Mouse (Mus musculus) heart, postnatal 0 days (tissue): ENCODE measurements around the gene Dnajc7. TPM values are rescaled to one million over a fixed set of nuclear protein-coding genes. Genes with fewer than 3 reads are reported as not detected.

Source experiments
- ATAC-seq: fragments of 200-750 bp; cut with Nextera tagmentation; 2 replicates; pipeline ENCODE4 v1.8.0; 2017; ENCODE audit warnings: low read depth, moderate number of reproducible peaks, moderate library complexity; ENCODE audit not compliant: insufficient read depth
- DNase-seq: peaks from one replicate; pipeline ENCODE4 v3.0.0-alpha.2; 2016; ENCODE audit warnings: low spot score
- H3K27ac ChIP-seq: fragments of 300-500 bp; sonication (generic); 2 replicates; pipeline ENCODE4 v1.5.1; 2014; ENCODE audit warnings: low read depth, mild to moderate bottlenecking
- H3K27me3 ChIP-seq: fragments of 300-500 bp; sonication (generic); 2 replicates; pipeline ENCODE4 v1.6.1; 2014; ENCODE audit warnings: low read length, mixed read lengths; ENCODE audit not compliant: control insufficient read depth, insufficient read depth
- H3K36me3 ChIP-seq: fragments of 300-500 bp; sonication (generic); replicated peaks from 2 replicates; pipeline ENCODE4 v1.6.1; 2014; ENCODE audit warnings: low read length, mixed read lengths; ENCODE audit not compliant: control insufficient read depth, insufficient read depth
- H3K4me1 ChIP-seq: fragments of 300-500 bp; sonication (generic); 2 replicates; pipeline ENCODE4 v1.6.1; 2014; ENCODE audit warnings: antibody characterized with exemption; ENCODE audit not compliant: control insufficient read depth, insufficient read depth
- H3K4me2 ChIP-seq: fragments of 300-500 bp; sonication (generic); 2 replicates; pipeline ENCODE4 v1.6.1; 2014; ENCODE audit warnings: low read depth, mild to moderate bottlenecking, low read length, moderate library complexity
- H3K4me3 ChIP-seq: fragments of 300-500 bp; sonication (generic); 2 replicates; pipeline ENCODE4 v1.5.1; 2014; ENCODE audit warnings: low read depth, low read length
- H3K9ac ChIP-seq: fragments of 300-500 bp; sonication (generic); replicated peaks from 2 replicates; pipeline ENCODE4 v1.6.1; 2014; ENCODE audit warnings: low read depth, low read length, mixed read lengths
- H3K9me3 ChIP-seq: fragments of 300-500 bp; sonication (generic); replicated peaks from 2 replicates; pipeline ENCODE4 v1.6.1; 2016; ENCODE audit warnings: low read length; ENCODE audit not compliant: control insufficient read depth
- CTCF ChIP-seq: IDR thresholded peaks from 2 replicates; pipeline ENCODE4 v1.5.1; 2016; ENCODE audit warnings: antibody characterized with exemption, control low read depth, low read depth
- EP300 ChIP-seq: IDR thresholded peaks from 2 replicates; pipeline ENCODE4 v1.6.1; 2016; ENCODE audit warnings: antibody characterized with exemption, low read depth
- WGBS: fragments of 180-500 bp; shearing (Covaris S2); extraction: QIAGEN DNeasy Blood & Tissue Kit; methylation state at CpG from one replicate; pipeline ENCODE4 v1.1.7; 2014; 5-methylcytosine and 5-hydroxymethylcytosine counted together
- polyA plus RNA-seq: library from polyadenylated mRNA; unstranded; fragments of >200 nt; fragmentation: Nextera tagmentation; extraction: Ambion mirVana; gene quantifications from 2 replicates; pipeline ENCODE4 v1.2.1, GENCODE M21; 2015
- total RNA-seq: library from RNA; depleted of rRNA; stranded (reverse); fragments of >200 nt; gene quantifications from 2 replicates; pipeline ENCODE4 v1.2.3, GENCODE M21; 2014; ENCODE audit warnings: low replicate concordance

Dnajc7 gene
- total and polyA plus RNA-seq, 2 experiments from 2014 or later = 98.5 to 173 TPM

- H3K27me3 ChIP-seq = no peaks in the 10 kb centered on the region
- H3K27ac ChIP-seq = no peak overlapping the region
- H3K4me3 ChIP-seq = no peak overlapping the region
- DNase-seq (no peak), ATAC-seq (no peak)
- TF ChIP-seq EP300 (no peak), CTCF (no peak)
- H3K36me3 ChIP-seq = peaks cover 20% of the 10 kb centered on the region
- no peak overlapping the region for H3K4me2 ChIP-seq
- H3K4me1 ChIP-seq = peaks cover 4% of the 10 kb centered on the region
- no peak overlapping the region for H3K9ac ChIP-seq
- no peaks in the 10 kb centered on the region for H3K9me3 ChIP-seq
- WGBS = 56% methylated on average over 13 of the region's 13 CpGs
Measured at GRCm38 (mm10) chr11:100628862-100629352, 8.9 kb upstream of the Dnajc7 start.

- H3K9me3 ChIP-seq = no peaks in the 10 kb centered on the region
- ATAC-seq = no peak
- 71% methylated on average over 5 of the region's 5 CpGs for WGBS
- TF ChIP-seq EP300 (no peak), CTCF (no peak)
- H3K4me1 ChIP-seq = peaks cover 8% of the 10 kb centered on the region
- H3K4me3 ChIP-seq = no peak overlapping the region
- peaks cover 20% of the 10 kb centered on the region for H3K36me3 ChIP-seq
- no peak overlapping the region for H3K4me2 ChIP-seq
- no peak overlapping the region for H3K27ac ChIP-seq
- no peak overlapping the region for H3K9ac ChIP-seq
- H3K27me3 ChIP-seq = no peaks in the 10 kb centered on the region
- DNase-seq = no peak
Measured at GRCm38 (mm10) chr11:100628056-100628455, 8.1 kb upstream of the Dnajc7 start.

DNA sequence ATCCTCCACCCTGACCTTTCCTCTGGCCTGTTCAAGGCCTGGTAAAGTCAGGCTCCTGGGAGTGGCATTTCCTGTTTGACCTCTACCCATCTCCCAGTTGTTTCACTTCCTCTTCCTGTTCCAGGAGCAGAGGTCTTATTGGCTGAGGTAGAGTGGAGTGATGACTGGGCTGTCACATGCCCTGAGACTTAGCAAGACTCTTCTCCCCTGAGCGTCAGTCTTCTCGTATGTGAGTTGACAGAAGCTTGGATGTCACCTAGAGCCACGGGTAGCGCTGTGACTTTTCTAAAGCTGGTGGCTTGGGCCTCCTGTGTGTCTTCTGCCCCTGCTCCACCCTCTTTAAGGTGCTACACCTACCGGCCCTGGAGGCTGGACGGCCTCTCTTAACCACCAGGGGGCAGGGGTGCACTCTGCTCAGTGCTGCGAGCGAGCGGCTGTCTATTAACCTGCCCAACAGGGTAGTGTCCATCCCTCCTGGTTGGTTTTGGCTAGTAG, 6.8 kb upstream of the Dnajc7 start:
- no peaks in the 10 kb centered on the region for H3K9me3 ChIP-seq
- H3K4me1 ChIP-seq = peaks cover 8% of the 10 kb centered on the region
- no peaks in the 10 kb centered on the region for H3K27me3 ChIP-seq
- H3K27ac ChIP-seq = no peak overlapping the region
- no peak overlapping the region for H3K9ac ChIP-seq
- peak; percentile 57 for DNase-seq
- H3K4me3 ChIP-seq = no peak overlapping the region
- no peak overlapping the region for H3K4me2 ChIP-seq
- TF ChIP-seq EP300 (no peak), CTCF (peak; percentile 87)
- 22% methylated on average over 9 of the region's 9 CpGs for WGBS
- peak; percentile 62 for ATAC-seq
- H3K36me3 ChIP-seq = peaks cover 20% of the 10 kb centered on the region

- H3K4me2 ChIP-seq = no peak overlapping the region
- TF ChIP-seq EP300 (no peak), CTCF (no peak)
- no peak for DNase-seq
- H3K4me1 ChIP-seq = peaks cover 8% of the 10 kb centered on the region
- no peak overlapping the region for H3K9ac ChIP-seq
- H3K27ac ChIP-seq = no peak overlapping the region
- WGBS = 89% methylated on average over 23 of the region's 23 CpGs
- H3K4me3 ChIP-seq = no peak overlapping the region
- H3K36me3 ChIP-seq = peaks cover 20% of the 10 kb centered on the region
- no peaks in the 10 kb centered on the region for H3K9me3 ChIP-seq
- H3K27me3 ChIP-seq = no peaks in the 10 kb centered on the region
- no peak for ATAC-seq
Measured at GRCm38 (mm10) chr11:100625754-100626700, 6.1 kb upstream of the Dnajc7 start.

DNA sequence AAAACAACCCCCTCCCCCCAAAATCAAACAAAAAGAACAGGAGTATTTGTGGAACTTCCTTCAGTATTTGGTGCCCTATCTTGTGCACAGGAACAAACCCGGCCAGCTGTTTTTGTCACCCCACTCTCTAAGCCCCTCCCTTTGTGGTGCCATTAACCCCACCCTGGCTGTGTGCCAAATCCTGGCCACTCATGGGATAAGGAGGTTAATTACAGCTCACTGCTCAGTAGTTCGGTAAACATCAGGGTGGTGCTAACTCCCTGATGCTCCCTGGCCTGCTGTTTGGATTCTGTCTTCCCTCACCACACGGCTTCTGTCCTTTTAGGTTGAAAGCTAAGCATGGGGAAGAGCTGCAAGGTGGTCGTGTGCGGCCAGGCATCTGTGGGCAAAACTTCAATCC, 3.9 kb upstream of the Dnajc7 start:
- peaks cover 20% of the 10 kb centered on the region for H3K36me3 ChIP-seq
- H3K9me3 ChIP-seq = no peaks in the 10 kb centered on the region
- ATAC-seq (no peak), DNase-seq (no peak)
- TF ChIP-seq CTCF (no peak), EP300 (no peak)
- H3K4me3 ChIP-seq = peak overlapping the region; percentile 85; the same call in 1 of the 2 replicates
- 0 out of 2 replicates have a peak overlapping the region, but pooled peaks have one; percentile 9 for H3K9ac ChIP-seq
- 37% methylated on average over 5 of the region's 5 CpGs for WGBS
- no peaks in the 10 kb centered on the region for H3K27me3 ChIP-seq
- peak overlapping the region; percentile 69 for H3K4me2 ChIP-seq
- peaks cover 16% of the 10 kb centered on the region for H3K4me1 ChIP-seq
- peak overlapping the region; percentile 92 for H3K27ac ChIP-seq
